Mouse (Mus musculus): Measurements from ENCODE around the gene Rspry1. TPM values are rescaled to one million over a fixed set of nuclear protein-coding genes. Genes with fewer than 3 reads are reported as not detected.

Rspry1 gene
- polyA plus RNA-seq, 1 experiment = 0.41 TPM

- Histone ChIP-seq H3K4me3 (replicated peaks) (no peak overlapping the region), H3K27me3 (ENCODE audit: control insufficient read depth) (no peaks in the 10 kb centered on the region), H3K9me3 (ENCODE audit: control insufficient read depth, low read length) (no peaks in the 10 kb centered on the region), H3K4me1 (ENCODE audit: control insufficient read depth) (peaks cover 8% of the 10 kb centered on the region), H3K36me3 (ENCODE audit: control insufficient read depth) (peaks cover 47% of the 10 kb centered on the region)
- TF ChIP-seq GATA1 (IDR thresholded peaks at IDR 0.05; ENCODE audit: low read length) = no peak
- no peak for TF ChIP-seq TAL1 (IDR thresholded peaks at IDR 0.05; ENCODE audit: low read length)
Observed at GRCm38 (mm10) chr8:94594211-94594610, 7.5 kb upstream of the Rspry1 start.

GRCm38 (mm10) chr8:94600478-94600877 lies 1.3 kb upstream of the Rspry1 start:
- Histone ChIP-seq H3K27me3 (ENCODE audit: control insufficient read depth) (no peaks in the 10 kb centered on the region), H3K36me3 (ENCODE audit: control insufficient read depth) (peaks cover 18% of the 10 kb centered on the region), H3K4me3 (replicated peaks) (peak overlapping the region; percentile 100), H3K4me1 (ENCODE audit: control insufficient read depth) (peaks cover 41% of the 10 kb centered on the region), H3K9me3 (ENCODE audit: control insufficient read depth, low read length) (no peaks in the 10 kb centered on the region)
- TF ChIP-seq TAL1 (IDR thresholded peaks at IDR 0.05; ENCODE audit: low read length) = no peak
- TF ChIP-seq GATA1 (IDR thresholded peaks at IDR 0.05; ENCODE audit: low read length) = no peak

DNA sequence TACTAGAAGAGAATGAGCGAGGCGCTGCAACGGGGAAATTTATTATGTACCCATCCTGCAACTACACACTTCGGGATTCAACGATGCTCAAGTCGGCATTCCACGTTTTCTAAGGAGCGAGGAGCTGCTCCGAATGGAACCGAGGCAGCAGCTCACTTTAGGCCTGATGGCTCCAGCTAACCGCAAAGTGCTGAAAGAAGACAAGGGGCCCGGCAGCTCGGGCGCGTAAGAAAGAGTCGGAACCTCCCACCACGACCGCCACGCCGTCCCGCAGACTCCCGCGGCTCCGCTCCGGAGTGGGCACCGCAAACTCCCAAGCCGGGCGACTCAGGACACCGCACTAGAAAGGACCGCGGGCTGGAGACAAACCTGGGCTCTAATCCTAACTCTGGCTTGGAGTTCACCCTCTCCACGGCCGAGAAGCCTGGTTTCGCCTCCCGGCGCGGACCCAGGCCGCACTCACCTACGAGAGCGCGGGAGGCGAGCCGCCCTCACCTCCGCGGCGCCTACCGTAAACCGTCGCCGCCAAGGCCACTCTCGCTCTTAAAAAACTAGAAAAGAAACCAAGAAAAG lies 617 bp upstream of the Rspry1 start:
- Histone ChIP-seq H3K36me3 (ENCODE audit: control insufficient read depth) (peaks cover 11% of the 10 kb centered on the region), H3K4me1 (ENCODE audit: control insufficient read depth) (peaks cover 41% of the 10 kb centered on the region), H3K27me3 (ENCODE audit: control insufficient read depth) (no peaks in the 10 kb centered on the region), H3K9me3 (ENCODE audit: control insufficient read depth, low read length) (no peaks in the 10 kb centered on the region), H3K4me3 (replicated peaks) (peak overlapping the region; percentile 100)
- TF ChIP-seq GATA1 (IDR thresholded peaks at IDR 0.05; ENCODE audit: low read length) (no peak), TAL1 (IDR thresholded peaks at IDR 0.05; ENCODE audit: low read length) (no peak)

DNA sequence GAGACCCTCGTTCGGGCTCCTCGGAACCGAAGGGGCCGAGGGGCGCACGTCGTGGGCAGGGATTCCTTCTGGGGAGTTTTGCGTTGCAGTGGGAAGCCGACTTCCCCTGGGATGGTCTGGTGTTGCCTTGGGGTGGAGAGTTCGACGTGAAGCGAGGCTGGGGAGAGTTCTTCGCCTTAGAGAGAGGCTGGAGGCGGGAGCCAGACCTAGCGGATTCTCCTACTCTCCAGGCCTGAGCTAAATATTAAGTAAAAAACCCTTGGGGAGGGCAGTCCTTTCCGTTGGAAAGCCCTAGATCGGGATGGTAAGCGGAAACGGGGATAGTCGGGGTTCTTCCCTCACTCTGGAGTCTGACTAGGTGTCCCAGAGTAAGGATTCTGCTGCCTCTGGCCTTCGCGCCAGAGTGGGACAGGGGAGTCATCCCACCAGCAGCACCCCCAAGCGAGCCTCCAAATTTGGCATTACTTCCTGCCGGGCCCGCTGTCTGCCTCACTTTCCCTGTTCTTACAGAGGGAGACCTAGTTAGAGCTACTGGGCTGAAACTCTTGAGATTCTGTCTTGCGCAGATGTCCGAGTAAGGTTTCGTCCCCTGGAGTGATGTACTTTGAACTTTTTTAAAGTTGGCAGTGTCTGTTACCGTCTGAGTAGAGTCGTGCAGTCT lies 864 bp downstream of the Rspry1 start:
- no peaks in the 10 kb centered on the region for H3K27me3 ChIP-seq (ENCODE audit: control insufficient read depth)
- H3K4me3 ChIP-seq (replicated peaks) = peak overlapping the region; percentile 100
- peaks cover 41% of the 10 kb centered on the region for H3K4me1 ChIP-seq (ENCODE audit: control insufficient read depth)
- H3K9me3 ChIP-seq (ENCODE audit: control insufficient read depth, low read length) = no peaks in the 10 kb centered on the region
- H3K36me3 ChIP-seq (ENCODE audit: control insufficient read depth) = peaks cover 7% of the 10 kb centered on the region
- TF ChIP-seq TAL1 (IDR thresholded peaks at IDR 0.05; ENCODE audit: low read length) (no peak), GATA1 (IDR thresholded peaks at IDR 0.05; ENCODE audit: low read length) (no peak)

DNA sequence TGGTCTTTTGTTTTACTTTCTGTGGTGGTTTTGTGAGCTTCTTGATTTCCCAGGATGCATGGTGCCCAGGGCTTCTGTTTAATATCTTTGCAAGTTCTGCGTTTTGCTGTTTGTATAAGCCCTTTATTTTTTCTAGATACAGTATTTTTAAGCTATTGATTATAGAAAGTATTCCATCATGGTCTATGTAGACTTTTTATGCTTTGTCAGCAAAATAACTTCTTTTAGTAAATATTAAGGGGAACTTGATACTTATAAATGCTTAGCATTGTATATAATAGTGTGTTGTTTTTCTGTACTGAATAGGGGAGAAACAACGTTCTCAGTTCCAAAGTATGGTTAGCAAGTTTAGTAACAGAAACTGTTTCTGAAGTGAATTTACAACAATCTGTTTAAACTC lies 2.3 kb downstream of the Rspry1 start:
- peaks cover 6% of the 10 kb centered on the region for H3K36me3 ChIP-seq (ENCODE audit: control insufficient read depth)
- no peaks in the 10 kb centered on the region for H3K27me3 ChIP-seq (ENCODE audit: control insufficient read depth)
- no peaks in the 10 kb centered on the region for H3K9me3 ChIP-seq (ENCODE audit: control insufficient read depth, low read length)
- H3K4me3 ChIP-seq (replicated peaks) = no peak overlapping the region
- peaks cover 35% of the 10 kb centered on the region for H3K4me1 ChIP-seq (ENCODE audit: control insufficient read depth)
- TF ChIP-seq GATA1 (IDR thresholded peaks at IDR 0.05; ENCODE audit: low read length) = no peak
- no peak for TF ChIP-seq TAL1 (IDR thresholded peaks at IDR 0.05; ENCODE audit: low read length)

DNA sequence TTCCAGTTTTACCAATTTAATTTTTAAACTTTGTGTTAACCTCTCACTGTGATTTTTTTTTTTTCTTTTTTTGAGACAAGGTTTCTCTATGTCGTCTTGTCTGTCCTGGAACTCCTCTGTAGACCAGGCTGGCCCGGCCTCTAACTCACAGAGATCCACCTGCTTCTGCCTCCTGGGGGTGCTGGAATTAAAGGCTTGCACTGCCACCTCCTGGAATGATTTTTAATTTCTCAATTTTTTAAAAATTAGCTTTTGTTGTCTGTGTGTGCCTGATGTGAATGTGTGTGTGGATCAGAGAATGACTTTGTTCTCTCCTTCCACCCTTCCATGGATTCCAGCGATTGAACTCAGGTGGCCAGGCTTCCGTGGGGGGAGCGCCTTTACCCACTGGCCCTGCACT lies 5.3 kb downstream of the Rspry1 start:
- Histone ChIP-seq H3K36me3 (ENCODE audit: control insufficient read depth) (peaks cover 6% of the 10 kb centered on the region), H3K27me3 (ENCODE audit: control insufficient read depth) (no peaks in the 10 kb centered on the region), H3K4me1 (ENCODE audit: control insufficient read depth) (peaks cover 17% of the 10 kb centered on the region), H3K4me3 (replicated peaks) (no peak overlapping the region), H3K9me3 (ENCODE audit: control insufficient read depth, low read length) (no peaks in the 10 kb centered on the region)
- no peak for TF ChIP-seq GATA1 (IDR thresholded peaks at IDR 0.05; ENCODE audit: low read length)
- TF ChIP-seq TAL1 (IDR thresholded peaks at IDR 0.05; ENCODE audit: low read length) = no peak

DNA sequence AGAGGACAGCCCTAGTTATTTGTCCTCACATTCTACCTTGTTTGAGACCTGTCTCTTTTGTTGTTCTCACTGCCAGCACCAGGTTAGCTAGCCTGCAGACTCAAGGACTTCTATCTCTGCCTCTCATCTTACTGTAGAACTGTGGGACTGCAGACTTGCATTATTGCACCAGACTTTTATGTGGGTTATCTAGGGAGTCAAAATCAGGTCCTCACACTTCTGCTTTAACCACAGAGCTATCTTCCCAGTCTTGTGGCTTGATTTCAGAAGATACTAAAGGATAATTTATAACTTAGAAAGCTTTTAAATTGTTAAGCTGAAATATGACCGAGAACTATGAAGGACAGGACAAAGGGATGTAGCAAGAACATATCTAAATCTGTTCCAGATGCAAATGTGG lies 23.1 kb downstream of the Rspry1 start:
- no peaks in the 10 kb centered on the region for H3K27me3 ChIP-seq (ENCODE audit: control insufficient read depth)
- no peak overlapping the region for H3K4me3 ChIP-seq (replicated peaks)
- H3K9me3 ChIP-seq (ENCODE audit: control insufficient read depth, low read length) = no peaks in the 10 kb centered on the region
- H3K4me1 ChIP-seq (ENCODE audit: control insufficient read depth) = no peaks in the 10 kb centered on the region; the same call in 1 of the 2 replicates
- H3K36me3 ChIP-seq (ENCODE audit: control insufficient read depth) = peaks cover 35% of the 10 kb centered on the region
- TF ChIP-seq GATA1 (IDR thresholded peaks at IDR 0.05; ENCODE audit: low read length) = no peak
- TF ChIP-seq TAL1 (IDR thresholded peaks at IDR 0.05; ENCODE audit: low read length) = no peak

GRCm38 (mm10) chr8:94633564-94634194 lies 31.9 kb downstream of the Rspry1 start:
- Histone ChIP-seq H3K36me3 (ENCODE audit: control insufficient read depth) (peaks cover 79% of the 10 kb centered on the region), H3K4me1 (ENCODE audit: control insufficient read depth) (peaks cover 29% of the 10 kb centered on the region), H3K27me3 (ENCODE audit: control insufficient read depth) (no peaks in the 10 kb centered on the region), H3K4me3 (replicated peaks) (no peak overlapping the region), H3K9me3 (ENCODE audit: control insufficient read depth, low read length) (no peaks in the 10 kb centered on the region)
- TF ChIP-seq TAL1 (IDR thresholded peaks at IDR 0.05; ENCODE audit: low read length) (no peak), GATA1 (IDR thresholded peaks at IDR 0.05; ENCODE audit: low read length) (no peak)

DNA sequence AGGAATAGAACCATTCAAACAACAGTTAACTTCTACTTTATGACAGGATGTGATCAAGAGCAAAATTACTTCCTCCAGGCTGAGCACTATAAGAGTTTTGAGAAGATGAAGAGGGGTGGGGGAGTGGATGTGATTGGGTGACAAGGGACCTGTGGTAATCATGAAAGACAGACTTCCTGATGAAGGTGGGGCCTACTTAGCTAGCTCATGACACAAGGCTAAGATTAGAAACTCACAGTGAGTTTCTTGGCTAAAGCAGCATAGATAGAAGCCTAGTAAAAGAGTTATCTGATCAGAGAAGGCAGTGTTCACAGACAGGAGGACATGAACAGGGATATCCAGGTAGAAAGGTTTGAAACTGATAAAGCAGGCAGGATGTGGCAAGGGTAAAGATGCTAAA lies 32.5 kb downstream of the Rspry1 start:
- H3K4me3 ChIP-seq (replicated peaks) = no peak overlapping the region
- H3K9me3 ChIP-seq (ENCODE audit: control insufficient read depth, low read length) = no peaks in the 10 kb centered on the region
- TF ChIP-seq GATA1 (IDR thresholded peaks at IDR 0.05; ENCODE audit: low read length) (peak; percentile 80), TAL1 (IDR thresholded peaks at IDR 0.05; ENCODE audit: low read length) (0 out of 3 replicates have a peak, but pooled peaks have one; percentile 18)
- peaks cover 29% of the 10 kb centered on the region for H3K4me1 ChIP-seq (ENCODE audit: control insufficient read depth)
- H3K36me3 ChIP-seq (ENCODE audit: control insufficient read depth) = peaks cover 83% of the 10 kb centered on the region
- no peaks in the 10 kb centered on the region for H3K27me3 ChIP-seq (ENCODE audit: control insufficient read depth)
